Mouse (Mus musculus): ENCODE results near the gene Wdr31. TPM values are rescaled to one million over a fixed set of nuclear protein-coding genes. Genes with fewer than 3 reads are reported as not detected.

Gene Wdr31
- polyA plus RNA-seq (2015; fragmentation: Nextera tagmentation; extraction: Ambion mirVana) = 15.8 and 16.3 TPM in 2 replicates

- Histone ChIP-seq H3K27me3 (replicated peaks) (no peaks in the 10 kb centered on the region), H3K4me3 (peak within 1 kb of the TSS; percentile 66), H3K36me3 (replicated peaks) (no peaks in the 10 kb centered on the region), H3K4me1 (peaks cover 7% of the 10 kb centered on the region; the same call in 1 of the 2 replicates), H3K9ac (peak within 1 kb of the TSS; percentile 68), H3K4me2 (peak within 1 kb of the TSS; percentile 69), H3K27ac (peak within 1 kb of the TSS; percentile 74), H3K9me3 (no peaks in the 10 kb centered on the region)
- peak; percentile 98 for ATAC-seq (replicated peaks)
- WGBS = under 1% methylated on average over 30 of the region's 30 CpGs
These were observed at the start of gene Wdr31 for GRCm38 (mm10) chr4:62470598-62471051. Wdr31 (minus strand) TSS chr4:62470896.

GRCm38 (mm10) chr4:62519849-62520233 is 49.1 kb upstream of the Wdr31 start, which contains the start of gene Alad:
Alad (minus strand) TSS chr4:62519918.
- ATAC-seq (replicated peaks) = peak; percentile 88
- no peaks in the 10 kb centered on the region for H3K27me3 ChIP-seq (replicated peaks)
- H3K27ac ChIP-seq = peak within 1 kb of the TSS; percentile 79
- H3K9ac ChIP-seq = peak within 1 kb of the TSS; percentile 91
- under 1% methylated on average over 37 of the region's 37 CpGs for WGBS
- peak within 1 kb of the TSS; percentile 82 for H3K4me3 ChIP-seq
- no peaks in the 10 kb centered on the region for H3K36me3 ChIP-seq (replicated peaks)
- no peaks in the 10 kb centered on the region for H3K9me3 ChIP-seq
- peak within 1 kb of the TSS; percentile 79 for H3K4me2 ChIP-seq
- H3K4me1 ChIP-seq = peaks cover 34% of the 10 kb centered on the region

GRCm38 (mm10) chr4:62519122-62519848 is 48.6 kb upstream of the Wdr31 start:
- Histone ChIP-seq H3K9ac (peak overlapping the region; percentile 91), H3K4me1 (peaks cover 31% of the 10 kb centered on the region), H3K27ac (peak overlapping the region; percentile 79), H3K4me2 (peak overlapping the region; percentile 79), H3K36me3 (replicated peaks) (no peaks in the 10 kb centered on the region), H3K9me3 (no peaks in the 10 kb centered on the region), H3K27me3 (replicated peaks) (no peaks in the 10 kb centered on the region), H3K4me3 (peak overlapping the region; percentile 82)
- peak; percentile 85 for ATAC-seq (replicated peaks)
- under 1% methylated on average over 26 of the region's 26 CpGs for WGBS

- no peaks in the 10 kb centered on the region for H3K9me3 ChIP-seq
- 0 out of 2 replicates have a peak overlapping the region, but pooled peaks have one; percentile 79 for H3K27ac ChIP-seq
- H3K4me3 ChIP-seq = peak overlapping the region; percentile 82
- H3K4me1 ChIP-seq = peaks cover 23% of the 10 kb centered on the region
- no peaks in the 10 kb centered on the region for H3K27me3 ChIP-seq (replicated peaks)
- peaks cover under 1% of the 10 kb centered on the region; the same call in 1 of the 2 replicates for H3K36me3 ChIP-seq (replicated peaks)
- peak overlapping the region; percentile 91 for H3K9ac ChIP-seq
- 0 out of 2 replicates have a peak, but pooled peaks have one; percentile 6 for ATAC-seq (replicated peaks)
- peak overlapping the region; percentile 79 for H3K4me2 ChIP-seq
- 53% methylated on average over 13 of the region's 13 CpGs for WGBS
These were observed 47.9 kb upstream of the Wdr31 start for GRCm38 (mm10) chr4:62518416-62519121.

GRCm38 (mm10) chr4:62517538-62518415 is 47.1 kb upstream of the Wdr31 start:
- H3K4me1 ChIP-seq = peaks cover 22% of the 10 kb centered on the region
- H3K4me2 ChIP-seq = no peak overlapping the region
- H3K4me3 ChIP-seq = no peak overlapping the region
- WGBS = 83% methylated on average over 10 of the region's 10 CpGs
- H3K36me3 ChIP-seq (replicated peaks) = peaks cover 9% of the 10 kb centered on the region; the same call in 1 of the 2 replicates
- no peaks in the 10 kb centered on the region for H3K27me3 ChIP-seq (replicated peaks)
- H3K9ac ChIP-seq = no peak overlapping the region
- H3K27ac ChIP-seq = no peak overlapping the region
- H3K9me3 ChIP-seq = no peaks in the 10 kb centered on the region
- no peak for ATAC-seq (replicated peaks)

GRCm38 (mm10) chr4:62517046-62517445 is 46.4 kb upstream of the Wdr31 start:
- Histone ChIP-seq H3K9me3 (no peaks in the 10 kb centered on the region), H3K9ac (no peak overlapping the region), H3K27me3 (replicated peaks) (no peaks in the 10 kb centered on the region), H3K4me3 (no peak overlapping the region), H3K4me1 (peaks cover 22% of the 10 kb centered on the region), H3K36me3 (replicated peaks) (peaks cover 15% of the 10 kb centered on the region; the same call in 1 of the 2 replicates), H3K4me2 (no peak overlapping the region), H3K27ac (no peak overlapping the region)
- no peak for ATAC-seq (replicated peaks)
- 93% methylated on average over 8 of the region's 8 CpGs for WGBS

DNA sequence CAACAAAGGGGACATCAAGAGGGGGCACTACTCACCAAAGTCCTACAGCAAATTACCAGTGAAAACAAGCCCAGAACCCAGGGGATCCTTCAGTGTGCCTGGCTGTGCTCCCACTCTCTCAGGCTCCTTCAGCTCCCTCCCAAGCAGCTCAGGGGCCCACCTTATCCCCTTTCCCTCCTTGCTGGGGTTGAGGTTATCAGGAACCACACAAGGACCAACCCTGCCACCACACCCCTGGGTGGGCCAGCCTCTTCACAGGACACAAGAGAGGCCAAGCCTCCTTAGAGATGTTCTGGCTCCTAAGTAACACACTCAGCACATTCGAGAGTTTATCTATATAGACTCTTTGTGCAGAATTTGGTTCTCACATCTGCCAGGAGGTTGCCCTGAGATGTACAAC is 45.9 kb upstream of the Wdr31 start:
- no peak overlapping the region for H3K4me3 ChIP-seq
- peaks cover 19% of the 10 kb centered on the region for H3K36me3 ChIP-seq (replicated peaks)
- no peak overlapping the region for H3K27ac ChIP-seq
- H3K4me2 ChIP-seq = no peak overlapping the region
- no peak overlapping the region for H3K9ac ChIP-seq
- no peaks in the 10 kb centered on the region for H3K9me3 ChIP-seq
- ATAC-seq (replicated peaks) = no peak
- H3K4me1 ChIP-seq = peaks cover 22% of the 10 kb centered on the region
- WGBS = 97% methylated on average over 1 of the region's 1 CpGs
- H3K27me3 ChIP-seq (replicated peaks) = no peaks in the 10 kb centered on the region

GRCm38 (mm10) chr4:62516079-62516478 is 45.4 kb upstream of the Wdr31 start:
- no peak overlapping the region for H3K9ac ChIP-seq
- peaks cover 22% of the 10 kb centered on the region for H3K4me1 ChIP-seq
- H3K4me3 ChIP-seq = no peak overlapping the region
- 40% methylated on average over 2 of the region's 2 CpGs for WGBS
- H3K36me3 ChIP-seq (replicated peaks) = peaks cover 24% of the 10 kb centered on the region
- H3K9me3 ChIP-seq = no peaks in the 10 kb centered on the region
- ATAC-seq (replicated peaks) = no peak
- H3K4me2 ChIP-seq = no peak overlapping the region
- no peak overlapping the region for H3K27ac ChIP-seq
- H3K27me3 ChIP-seq (replicated peaks) = no peaks in the 10 kb centered on the region

GRCm38 (mm10) chr4:62515490-62515889 is 44.8 kb upstream of the Wdr31 start:
- H3K4me1 ChIP-seq = peaks cover 18% of the 10 kb centered on the region
- no peak overlapping the region for H3K9ac ChIP-seq
- no peak overlapping the region for H3K27ac ChIP-seq
- WGBS = 82% methylated on average over 3 of the region's 3 CpGs
- H3K4me3 ChIP-seq = no peak overlapping the region
- no peaks in the 10 kb centered on the region for H3K27me3 ChIP-seq (replicated peaks)
- no peak overlapping the region for H3K4me2 ChIP-seq
- no peak for ATAC-seq (replicated peaks)
- H3K9me3 ChIP-seq = no peaks in the 10 kb centered on the region
- peaks cover 29% of the 10 kb centered on the region for H3K36me3 ChIP-seq (replicated peaks)

DNA sequence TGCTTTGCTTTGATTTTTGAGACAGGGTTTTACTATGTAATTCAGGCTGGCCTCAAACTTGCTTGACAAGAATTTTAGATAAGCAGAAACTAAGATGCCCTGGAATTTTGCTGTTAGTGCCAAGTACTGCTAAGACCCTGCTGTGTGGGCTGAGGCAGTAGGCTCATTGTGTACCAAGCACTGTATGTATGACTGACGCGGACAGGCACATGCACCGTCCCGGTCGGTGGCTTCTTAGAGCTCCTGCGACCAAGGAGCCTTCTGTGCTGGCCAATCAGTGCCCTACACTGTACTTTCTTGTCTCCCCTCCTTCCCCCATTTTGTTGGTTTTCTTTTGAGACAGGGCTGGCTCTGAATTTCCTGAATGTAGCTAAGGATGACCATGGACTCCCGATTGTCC is 44.3 kb upstream of the Wdr31 start:
- 91% methylated on average over 7 of the region's 7 CpGs for WGBS
- no peak overlapping the region for H3K4me2 ChIP-seq
- H3K36me3 ChIP-seq (replicated peaks) = peaks cover 33% of the 10 kb centered on the region

GRCm38 (mm10) chr4:62513998-62514506 is 43.4 kb upstream of the Wdr31 start:
- H3K27ac ChIP-seq = no peak overlapping the region
- no peaks in the 10 kb centered on the region for H3K9me3 ChIP-seq
- H3K27me3 ChIP-seq (replicated peaks) = no peaks in the 10 kb centered on the region
- H3K36me3 ChIP-seq (replicated peaks) = peaks cover 43% of the 10 kb centered on the region
- peaks cover 11% of the 10 kb centered on the region for H3K4me1 ChIP-seq
- no peak for ATAC-seq (replicated peaks)
- no peak overlapping the region for H3K4me2 ChIP-seq
- H3K4me3 ChIP-seq = no peak overlapping the region
- 52% methylated on average over 11 of the region's 11 CpGs for WGBS
- no peak overlapping the region for H3K9ac ChIP-seq

More for the DNA sequence above, 44.3 kb upstream of the Wdr31 start:
- no peaks in the 10 kb centered on the region for H3K27me3 ChIP-seq (replicated peaks)
- no peak overlapping the region for H3K27ac ChIP-seq
- no peak overlapping the region for H3K4me3 ChIP-seq
- ATAC-seq (replicated peaks) = no peak
- H3K9ac ChIP-seq = no peak overlapping the region
- H3K9me3 ChIP-seq = no peaks in the 10 kb centered on the region
- peaks cover 13% of the 10 kb centered on the region for H3K4me1 ChIP-seq
